Mouse (Mus musculus) stomach, postnatal 0 days (tissue): ENCODE measurements around the gene Cntn5.

Experiments
- CTCF ChIP-seq: IDR thresholded peaks from 2 replicates; pipeline ENCODE4 v1.5.1; 2016; ENCODE audit warnings: antibody characterized with exemption, low read depth, mild to moderate bottlenecking, moderate library complexity
- EP300 ChIP-seq: optimal IDR thresholded peaks from 2 replicates; pipeline ENCODE3; 2016; ENCODE audit warnings: antibody characterized with exemption

DNA sequence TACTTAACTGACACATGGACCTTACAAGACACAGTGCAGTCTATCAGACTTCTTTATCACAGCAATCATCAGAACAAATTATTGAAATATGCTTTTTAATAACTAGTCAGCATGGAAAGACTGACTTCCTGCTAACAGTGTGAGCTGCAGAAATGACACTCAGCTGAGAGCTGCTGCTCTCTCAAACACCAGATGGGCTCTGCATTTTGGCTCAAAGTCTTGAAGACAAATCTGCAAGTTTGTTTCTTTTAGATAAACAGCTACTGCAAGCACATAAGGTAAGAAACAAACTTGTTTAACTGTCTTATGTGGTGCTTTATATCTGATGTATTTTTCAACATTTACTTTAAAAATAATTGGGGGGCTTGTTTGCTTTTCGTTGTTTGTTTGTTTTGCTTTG lies 87.9 kb downstream of the Cntn5 start:
- TF ChIP-seq CTCF = no peak
- TF ChIP-seq EP300 = no peak
